Mouse (Mus musculus): ENCODE measurements at regions not wholly inside any gene's neighbourhood (a gene's known extent, or its start where the extent isn't known, plus 50 kb on each side); places are given as distances from the start of the nearest gene placed in this dataset.

DNA sequence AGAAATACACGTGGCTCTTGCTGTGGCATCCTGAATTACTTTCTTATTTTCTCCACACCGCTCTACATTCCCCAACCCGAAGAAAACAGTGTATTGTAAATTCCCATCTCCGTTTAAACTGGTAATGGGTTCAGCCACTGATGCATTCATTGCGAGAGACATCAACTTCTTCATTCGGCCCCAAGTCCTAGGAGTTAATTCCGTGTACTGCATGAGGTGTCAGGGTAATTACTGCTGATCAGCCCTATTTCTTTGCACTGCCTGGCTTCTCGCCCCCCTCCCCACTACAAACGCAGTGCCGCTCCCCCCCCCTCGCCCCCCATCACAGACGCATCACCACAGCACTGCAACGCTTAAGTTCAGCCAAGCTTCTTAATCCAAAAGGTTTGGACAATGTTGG is 343.2 kb upstream of the Pou3f3 start:
- no peak for TF ChIP-seq CTCF (IDR thresholded peaks at IDR 0.05; ENCODE audit: low read depth)
- no peak for TF ChIP-seq EP300 (IDR thresholded peaks at IDR 0.05; ENCODE audit: low read depth)

Measured in liver, postnatal 0 days (tissue).